Mouse (Mus musculus) stomach, postnatal 0 days (tissue): ENCODE measurements around the gene Hnrnph1.

Experiments used
- CTCF ChIP-seq: IDR thresholded peaks from 2 replicates; pipeline ENCODE4 v1.5.1; 2016; ENCODE audit warnings: antibody characterized with exemption, low read depth, mild to moderate bottlenecking, moderate library complexity
- EP300 ChIP-seq: optimal IDR thresholded peaks from 2 replicates; pipeline ENCODE3; 2016; ENCODE audit warnings: antibody characterized with exemption

GRCm38 (mm10) chr11:50387697-50388096, 10.9 kb downstream of the Hnrnph1 start:
- TF ChIP-seq CTCF (no peak), EP300 (no peak)
